Mouse (Mus musculus) hindbrain, postnatal 0 days (tissue): ENCODE measurements around the gene Dcp1a. TPM values are rescaled to one million over a fixed set of nuclear protein-coding genes. Genes with fewer than 3 reads are reported as not detected.

ENCODE experiments used
- ATAC-seq: fragments of 200-750 bp; cut with Nextera tagmentation; 2 replicates; pipeline ENCODE4 v1.8.0; 2017; ENCODE audit warnings: mild to moderate bottlenecking, moderate TSS enrichment, moderate library complexity
- DNase-seq: peaks from one replicate; pipeline ENCODE4 v3.0.0-alpha.2; 2015; ENCODE audit warnings: low spot score
- H3K27ac ChIP-seq: fragments of 300-500 bp; sonication (generic); 2 replicates; pipeline ENCODE4 v1.5.1; 2014; ENCODE audit warnings: mild to moderate bottlenecking
- H3K27me3 ChIP-seq: fragments of 300-500 bp; sonication (generic); 2 replicates; pipeline ENCODE4 v1.6.1; 2014; ENCODE audit warnings: low read length, mixed read lengths; ENCODE audit not compliant: insufficient read depth
- H3K36me3 ChIP-seq: fragments of 300-500 bp; sonication (generic); 2 replicates; pipeline ENCODE4 v1.6.1; 2014; ENCODE audit warnings: low read length, mixed read lengths; ENCODE audit not compliant: insufficient read depth
- H3K4me1 ChIP-seq: fragments of 300-500 bp; sonication (generic); 2 replicates; pipeline ENCODE4 v1.6.1; 2014; ENCODE audit warnings: antibody characterized with exemption, low read length, mixed read lengths; ENCODE audit not compliant: insufficient read depth
- H3K4me2 ChIP-seq: fragments of 300-500 bp; sonication (generic); 2 replicates; pipeline ENCODE4 v1.6.1; 2014; ENCODE audit warnings: low read depth, mild to moderate bottlenecking, low read length, moderate library complexity, mixed read lengths
- H3K4me3 ChIP-seq: fragments of 300-500 bp; sonication (generic); 2 replicates; pipeline ENCODE4 v1.5.1; 2014; ENCODE audit warnings: low read length
- H3K9ac ChIP-seq: fragments of 300-500 bp; sonication (generic); replicated peaks from 2 replicates; pipeline ENCODE4 v1.6.1; 2014; ENCODE audit warnings: mild to moderate bottlenecking, low read length, moderate library complexity, mixed read lengths
- H3K9me3 ChIP-seq: fragments of 300-500 bp; sonication (generic); 2 replicates; pipeline ENCODE4 v1.6.1; 2016; ENCODE audit warnings: low read length, mixed read lengths
- CTCF ChIP-seq: IDR thresholded peaks from 2 replicates; pipeline ENCODE4 v1.5.1; 2016; ENCODE audit warnings: antibody characterized with exemption, control low read depth, low read depth
- WGBS: fragments of 180-500 bp; shearing (Covaris S2); extraction: QIAGEN DNeasy Blood & Tissue Kit; methylation state at CpG from one replicate; pipeline ENCODE4 v1.1.7; 2014; 5-methylcytosine and 5-hydroxymethylcytosine counted together
- polyA plus RNA-seq: library from polyadenylated mRNA; unstranded; fragments of >200 nt; fragmentation: Nextera tagmentation; extraction: Ambion mirVana; gene quantifications from 2 replicates; pipeline ENCODE4 v1.2.1, GENCODE M21; 2015
- total RNA-seq: library from RNA; depleted of rRNA; stranded (reverse); fragments of >200 nt; gene quantifications from 2 replicates; pipeline ENCODE4 v1.2.3, GENCODE M21; 2014

The Dcp1a gene
- total and polyA plus RNA-seq, 2 experiments from 2014 or later = 10.9 to 23.5 TPM

DNA sequence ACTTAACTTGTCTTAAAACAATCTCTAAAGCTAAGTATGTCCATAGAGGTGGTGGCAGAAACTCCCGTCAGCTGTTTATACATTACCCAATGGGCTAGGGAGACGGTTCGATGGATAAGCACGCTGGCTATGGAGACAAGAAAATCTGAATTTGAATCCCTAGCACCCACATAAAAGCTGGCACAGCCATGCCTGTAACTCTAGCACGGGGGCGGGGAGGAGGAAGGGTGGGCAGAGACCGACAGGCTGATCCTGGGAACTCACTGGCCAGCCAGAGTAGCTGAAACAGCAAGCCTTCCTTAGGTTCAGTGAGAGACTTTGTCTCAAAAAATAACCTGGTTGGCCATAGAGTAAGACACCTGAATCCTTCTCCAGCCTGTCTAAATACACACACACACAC is 21.9 kb upstream of the Dcp1a start:
- no peak overlapping the region for H3K9ac ChIP-seq
- H3K4me3 ChIP-seq = no peak overlapping the region
- no peak for ATAC-seq
- H3K4me2 ChIP-seq = no peak overlapping the region
- no peak for DNase-seq
- H3K4me1 ChIP-seq = no peaks in the 10 kb centered on the region
- H3K27ac ChIP-seq = no peak overlapping the region
- no peak for TF ChIP-seq CTCF
- H3K36me3 ChIP-seq = no peaks in the 10 kb centered on the region
- WGBS = 77% methylated on average over 7 of the region's 7 CpGs
- H3K27me3 ChIP-seq = no peaks in the 10 kb centered on the region
- no peaks in the 10 kb centered on the region for H3K9me3 ChIP-seq

DNA sequence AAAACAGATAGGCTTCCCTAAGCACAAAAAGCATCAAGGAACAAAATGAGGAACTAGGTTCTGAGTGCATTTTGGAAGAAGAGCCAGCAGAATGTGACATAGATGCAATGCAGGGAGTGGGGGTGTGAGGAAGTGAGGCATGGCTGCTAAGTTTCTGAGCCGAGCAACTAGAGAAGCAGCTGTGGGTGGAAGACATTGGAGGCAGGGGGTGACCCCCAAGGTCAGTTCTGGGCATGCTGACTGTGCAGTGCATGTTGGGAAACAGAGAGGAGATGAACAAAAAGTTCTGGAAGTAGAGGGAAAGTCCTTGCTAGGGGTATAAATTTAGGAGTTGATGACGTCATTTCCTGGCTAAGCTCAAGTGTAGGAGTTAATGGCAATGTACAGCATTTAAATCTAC is 21.4 kb upstream of the Dcp1a start:
- no peak for TF ChIP-seq CTCF
- Histone ChIP-seq H3K9ac (no peak overlapping the region), H3K9me3 (no peaks in the 10 kb centered on the region), H3K4me3 (no peak overlapping the region), H3K36me3 (no peaks in the 10 kb centered on the region), H3K27ac (no peak overlapping the region), H3K27me3 (no peaks in the 10 kb centered on the region), H3K4me2 (no peak overlapping the region), H3K4me1 (no peaks in the 10 kb centered on the region)
- DNase-seq = no peak
- no peak for ATAC-seq
- WGBS = 33% methylated on average over 2 of the region's 2 CpGs

- no peak for TF ChIP-seq CTCF
- Histone ChIP-seq H3K4me2 (no peak overlapping the region), H3K36me3 (no peaks in the 10 kb centered on the region), H3K27me3 (no peaks in the 10 kb centered on the region), H3K4me1 (no peaks in the 10 kb centered on the region), H3K27ac (no peak overlapping the region), H3K9me3 (no peaks in the 10 kb centered on the region), H3K9ac (no peak overlapping the region), H3K4me3 (no peak overlapping the region)
- no peak for DNase-seq
- 77% methylated on average over 3 of the region's 3 CpGs for WGBS
- no peak for ATAC-seq
Observed at GRCm38 (mm10) chr14:30458820-30459219, 20.5 kb upstream of the Dcp1a start.

- ATAC-seq = peak; percentile 83
- no peaks in the 10 kb centered on the region for H3K4me1 ChIP-seq
- no peak overlapping the region for H3K9ac ChIP-seq
- WGBS = 5% methylated on average over 14 of the region's 14 CpGs
- H3K4me2 ChIP-seq = peak overlapping the region; percentile 27
- TF ChIP-seq CTCF = peak; percentile 92
- peak; percentile 93 for DNase-seq
- H3K9me3 ChIP-seq = no peaks in the 10 kb centered on the region
- H3K4me3 ChIP-seq = no peak overlapping the region
- H3K36me3 ChIP-seq = no peaks in the 10 kb centered on the region
- no peak overlapping the region for H3K27ac ChIP-seq
- H3K27me3 ChIP-seq = no peaks in the 10 kb centered on the region
Observed at GRCm38 (mm10) chr14:30459891-30460523, 19.3 kb upstream of the Dcp1a start.

DNA sequence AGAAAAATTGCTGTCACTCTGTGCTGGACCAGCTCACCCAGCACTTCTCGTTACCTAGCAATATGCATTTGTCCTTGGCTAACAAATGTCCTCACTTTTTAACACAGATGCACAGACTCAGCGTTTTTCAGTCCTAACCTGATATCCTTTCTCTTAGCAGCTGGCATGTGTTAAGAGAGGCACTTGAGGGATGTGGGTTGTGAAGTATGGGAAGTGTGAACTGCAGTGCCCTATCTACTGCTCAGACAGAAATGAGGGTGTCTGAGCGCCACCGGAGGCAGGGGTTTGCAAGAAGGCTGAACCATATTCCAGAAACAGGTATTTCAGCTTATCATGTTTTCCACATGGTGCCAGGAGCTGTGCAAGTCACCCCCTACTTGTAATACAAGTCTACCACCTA is 16.0 kb upstream of the Dcp1a start:
- WGBS = 83% methylated on average over 4 of the region's 4 CpGs

DNA sequence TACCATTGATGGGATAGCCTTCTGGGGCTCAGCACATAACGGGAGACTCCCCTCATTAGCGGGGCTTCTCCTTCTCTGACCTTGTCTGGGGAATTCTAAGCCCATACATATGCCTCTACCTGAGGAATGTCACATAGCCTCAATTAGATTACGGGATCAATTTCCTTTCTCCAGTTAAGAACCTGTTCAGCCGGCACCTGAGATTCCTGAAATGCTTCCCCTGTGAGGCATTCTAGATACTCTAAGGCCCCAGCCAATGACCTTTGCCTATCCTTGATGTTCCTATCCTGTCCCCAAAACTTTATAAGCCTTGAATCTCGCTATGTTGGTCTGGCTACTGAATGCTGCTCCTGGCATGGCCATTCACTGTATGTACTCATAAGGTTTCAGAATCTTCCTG is 5.7 kb upstream of the Dcp1a start:
- no peak for TF ChIP-seq CTCF
- H3K27ac ChIP-seq = no peak overlapping the region
- H3K4me2 ChIP-seq = no peak overlapping the region
- no peaks in the 10 kb centered on the region for H3K4me1 ChIP-seq
- DNase-seq (no peak), ATAC-seq (no peak)
- H3K36me3 ChIP-seq = no peaks in the 10 kb centered on the region
- H3K27me3 ChIP-seq = no peaks in the 10 kb centered on the region
- H3K4me3 ChIP-seq = no peak overlapping the region
- H3K9me3 ChIP-seq = no peaks in the 10 kb centered on the region
- no peak overlapping the region for H3K9ac ChIP-seq
- WGBS = 73% methylated on average over 5 of the region's 5 CpGs

More for the DNA sequence above, 16.0 kb upstream of the Dcp1a start:
- no peak overlapping the region for H3K4me2 ChIP-seq
- no peaks in the 10 kb centered on the region for H3K27me3 ChIP-seq
- no peaks in the 10 kb centered on the region for H3K4me1 ChIP-seq
- no peak for TF ChIP-seq CTCF
- ATAC-seq (no peak), DNase-seq (no peak)
- H3K4me3 ChIP-seq = no peak overlapping the region
- H3K9me3 ChIP-seq = no peaks in the 10 kb centered on the region
- H3K9ac ChIP-seq = no peak overlapping the region
- no peaks in the 10 kb centered on the region for H3K36me3 ChIP-seq
- H3K27ac ChIP-seq = no peak overlapping the region

DNA sequence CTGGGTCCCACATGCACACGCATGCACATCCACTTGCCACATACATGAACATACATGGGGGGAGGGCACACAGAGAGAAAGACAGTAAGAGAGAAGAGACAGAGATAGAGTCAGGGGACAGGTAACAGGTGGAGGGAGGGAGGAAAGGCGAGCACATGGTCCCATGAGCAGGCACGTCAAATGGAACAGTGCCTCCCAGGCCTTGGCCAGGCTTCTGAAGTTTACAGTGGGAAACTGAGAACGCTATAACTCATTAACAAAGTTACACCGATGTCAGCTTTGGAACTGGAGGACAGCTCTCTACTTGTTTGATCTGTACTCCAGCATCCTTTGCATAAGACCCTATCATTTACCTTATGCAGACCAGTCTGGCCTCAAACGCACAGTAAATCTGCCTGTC is 4.9 kb upstream of the Dcp1a start:
- Histone ChIP-seq H3K27ac (no peak overlapping the region), H3K4me1 (no peaks in the 10 kb centered on the region), H3K27me3 (no peaks in the 10 kb centered on the region), H3K4me3 (no peak overlapping the region), H3K9me3 (no peaks in the 10 kb centered on the region), H3K4me2 (no peak overlapping the region), H3K9ac (no peak overlapping the region), H3K36me3 (no peaks in the 10 kb centered on the region)
- WGBS = 90% methylated on average over 6 of the region's 6 CpGs
- DNase-seq = no peak
- no peak for TF ChIP-seq CTCF
- ATAC-seq = no peak
